Mouse (Mus musculus) bone marrow macrophage, adult 2 months (primary cell): Measurements from ENCODE around the gene Coro2b.

Experiments used
- CTCF ChIP-seq: IDR thresholded peaks from 2 replicates; pipeline ENCODE4 v1.5.1; 2012; ENCODE audit warnings: low read depth, mild to moderate bottlenecking, low read length, moderate library complexity
- POLR2A ChIP-seq: IDR thresholded peaks from 2 replicates; pipeline ENCODE4 v1.6.1; 2012; ENCODE audit warnings: mild to moderate bottlenecking, low read depth, low read length, borderline replicate concordance

GRCm38 (mm10) chr9:62522791-62523471 lies 13.9 kb downstream of the Coro2b start:
- TF ChIP-seq POLR2A (no peak), CTCF (no peak)
